Mouse (Mus musculus): ENCODE data around the gene Prr19. TPM values are rescaled to one million over a fixed set of nuclear protein-coding genes. Genes with fewer than 3 reads are reported as not detected.

Gene Prr19
- polyA plus RNA-seq, 1 experiment from 2014 or later: 1.4 TPM

DNA sequence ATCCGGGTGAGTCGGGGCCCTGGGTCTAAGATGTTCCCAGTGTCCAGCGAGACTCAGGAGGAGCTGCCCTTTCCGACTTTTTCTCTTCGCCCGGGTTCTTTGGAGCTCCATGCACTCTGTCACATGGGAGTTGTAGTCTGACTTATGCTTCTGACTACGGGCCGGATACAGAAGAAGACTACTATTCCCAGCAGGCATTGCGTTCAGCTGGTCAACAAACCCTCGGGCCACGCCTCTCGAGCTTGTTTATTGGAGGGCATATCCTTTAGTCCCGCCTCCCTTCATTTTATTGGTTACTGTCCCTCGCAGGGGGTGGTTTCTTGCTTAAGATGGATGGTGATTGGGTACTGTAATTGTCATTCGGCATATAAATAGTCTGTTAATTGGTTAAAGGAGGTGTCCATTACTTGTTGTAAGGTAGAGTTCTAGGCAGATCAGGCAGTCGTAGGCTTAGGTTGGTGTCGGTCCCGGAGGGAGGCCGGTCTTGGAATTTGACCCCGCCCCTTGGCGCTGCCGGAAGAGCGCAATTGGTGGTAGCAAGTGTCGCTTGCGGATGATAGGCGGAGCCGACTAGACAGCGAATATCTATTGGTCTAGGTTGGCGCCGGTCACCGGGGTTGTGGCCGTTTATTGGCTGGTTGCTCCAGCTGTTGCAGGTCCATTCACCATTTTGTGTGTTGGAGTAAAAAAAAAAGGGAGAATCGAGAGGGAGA is 33.3 kb upstream of the Prr19 start:
- Histone ChIP-seq H3K27me3 (ENCODE audit: control insufficient read depth, insufficient read depth, low read length) (no peaks in the 10 kb centered on the region), H3K9ac (ENCODE audit: low read length) (peak overlapping the region; percentile 74), H3K36me3 (ENCODE audit: control insufficient read depth, insufficient read depth, low read length) (peaks cover 12% of the 10 kb centered on the region), H3K4me2 (ENCODE audit: low read depth, severe bottlenecking) (peak overlapping the region; percentile 88), H3K4me1 (ENCODE audit: control insufficient read depth, insufficient read depth, low read length) (peaks cover 15% of the 10 kb centered on the region), H3K9me3 (ENCODE audit: control insufficient read depth, low read length) (no peaks in the 10 kb centered on the region), H3K27ac (replicated peaks; ENCODE audit: low read depth, low read length) (peak overlapping the region; percentile 79), H3K4me3 (ENCODE audit: low read depth, low read length) (peak overlapping the region; percentile 79)
- ATAC-seq (ENCODE audit: insufficient number of reproducible peaks, low FRiP score, low TSS enrichment, low read depth): peak; percentile 95
- under 1% methylated on average over 33 of the region's 33 CpGs for WGBS
- DNase-seq (ENCODE audit: low spot score): peak; percentile 97

DNA sequence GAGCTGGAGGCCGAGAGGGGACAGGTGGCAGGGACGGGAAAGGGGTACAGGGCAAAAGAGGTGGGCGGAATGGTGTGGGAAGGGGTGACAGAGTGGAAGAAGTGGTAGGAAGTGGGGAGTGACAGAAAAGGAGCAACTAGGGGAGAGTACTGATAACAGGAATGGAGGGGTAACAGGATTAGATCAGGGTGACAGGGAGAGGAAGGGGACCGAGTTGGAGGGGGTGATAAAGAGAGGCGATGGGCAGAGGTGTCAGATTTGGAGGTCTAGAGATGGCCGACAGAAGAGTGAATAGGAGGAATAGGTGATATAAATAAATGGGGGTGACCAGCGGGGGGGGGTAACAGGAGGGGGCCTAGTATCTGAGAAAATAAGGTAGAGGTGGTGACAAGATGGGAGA is 32.6 kb upstream of the Prr19 start:
- ATAC-seq (ENCODE audit: insufficient number of reproducible peaks, low FRiP score, low TSS enrichment, low read depth) (no peak), DNase-seq (ENCODE audit: low spot score) (no peak)
- 3% methylated on average over 7 of the region's 7 CpGs for WGBS
- peak overlapping the region; percentile 74 for H3K9ac ChIP-seq (ENCODE audit: low read length)
- no peaks in the 10 kb centered on the region for H3K27me3 ChIP-seq (ENCODE audit: control insufficient read depth, insufficient read depth, low read length)
- peaks cover 12% of the 10 kb centered on the region for H3K36me3 ChIP-seq (ENCODE audit: control insufficient read depth, insufficient read depth, low read length)
- H3K4me1 ChIP-seq (ENCODE audit: control insufficient read depth, insufficient read depth, low read length): peaks cover 15% of the 10 kb centered on the region
- H3K4me3 ChIP-seq (ENCODE audit: low read depth, low read length): peak overlapping the region; percentile 79
- no peak overlapping the region for H3K27ac ChIP-seq (replicated peaks; ENCODE audit: low read depth, low read length)
- H3K9me3 ChIP-seq (ENCODE audit: control insufficient read depth, low read length): no peaks in the 10 kb centered on the region
- H3K4me2 ChIP-seq (ENCODE audit: low read depth, severe bottlenecking): peak overlapping the region; percentile 88

- WGBS: 48% methylated on average over 4 of the region's 4 CpGs
- no peak overlapping the region for H3K27ac ChIP-seq (replicated peaks; ENCODE audit: low read depth, low read length)
- no peak for DNase-seq (ENCODE audit: low spot score)
Measured at GRCm38 (mm10) chr7:25269029-25269428, 32.2 kb upstream of the Prr19 start.

GRCm38 (mm10) chr7:25269545-25270271 is 31.5 kb upstream of the Prr19 start:
- 86% methylated on average over 8 of the region's 8 CpGs for WGBS
- Histone ChIP-seq H3K4me3 (ENCODE audit: low read depth, low read length) (no peak overlapping the region), H3K9ac (ENCODE audit: low read length) (no peak overlapping the region), H3K9me3 (ENCODE audit: control insufficient read depth, low read length) (no peaks in the 10 kb centered on the region), H3K27me3 (ENCODE audit: control insufficient read depth, insufficient read depth, low read length) (no peaks in the 10 kb centered on the region), H3K4me1 (ENCODE audit: control insufficient read depth, insufficient read depth, low read length) (peaks cover 12% of the 10 kb centered on the region), H3K4me2 (ENCODE audit: low read depth, severe bottlenecking) (peak overlapping the region; percentile 88; the same call in 1 of the 2 replicates), H3K36me3 (ENCODE audit: control insufficient read depth, insufficient read depth, low read length) (peaks cover 12% of the 10 kb centered on the region), H3K27ac (replicated peaks; ENCODE audit: low read depth, low read length) (no peak overlapping the region; the same call in 1 of the 2 replicates)
- DNase-seq (ENCODE audit: low spot score) (no peak), ATAC-seq (ENCODE audit: insufficient number of reproducible peaks, low FRiP score, low TSS enrichment, low read depth) (no peak)

More at GRCm38 (mm10) chr7:25269029-25269428, 32.2 kb upstream of the Prr19 start:
- peak overlapping the region; percentile 79 for H3K4me3 ChIP-seq (ENCODE audit: low read depth, low read length)
- no peak for ATAC-seq (ENCODE audit: insufficient number of reproducible peaks, low FRiP score, low TSS enrichment, low read depth)
- H3K4me1 ChIP-seq (ENCODE audit: control insufficient read depth, insufficient read depth, low read length): peaks cover 15% of the 10 kb centered on the region
- peak overlapping the region; percentile 88 for H3K4me2 ChIP-seq (ENCODE audit: low read depth, severe bottlenecking)
- H3K27me3 ChIP-seq (ENCODE audit: control insufficient read depth, insufficient read depth, low read length): no peaks in the 10 kb centered on the region
- no peaks in the 10 kb centered on the region for H3K9me3 ChIP-seq (ENCODE audit: control insufficient read depth, low read length)
- no peak overlapping the region; the same call in 1 of the 2 replicates for H3K9ac ChIP-seq (ENCODE audit: low read length)
- H3K36me3 ChIP-seq (ENCODE audit: control insufficient read depth, insufficient read depth, low read length): peaks cover 12% of the 10 kb centered on the region

GRCm38 (mm10) chr7:25270652-25271633 is 30.3 kb upstream of the Prr19 start:
- ATAC-seq (ENCODE audit: insufficient number of reproducible peaks, low FRiP score, low TSS enrichment, low read depth) (no peak), DNase-seq (ENCODE audit: low spot score) (no peak)
- Histone ChIP-seq H3K9me3 (ENCODE audit: control insufficient read depth, low read length) (no peaks in the 10 kb centered on the region), H3K4me1 (ENCODE audit: control insufficient read depth, insufficient read depth, low read length) (peaks cover 17% of the 10 kb centered on the region), H3K4me3 (ENCODE audit: low read depth, low read length) (no peak overlapping the region), H3K27me3 (ENCODE audit: control insufficient read depth, insufficient read depth, low read length) (no peaks in the 10 kb centered on the region), H3K36me3 (ENCODE audit: control insufficient read depth, insufficient read depth, low read length) (peaks cover 14% of the 10 kb centered on the region), H3K9ac (ENCODE audit: low read length) (0 out of 2 replicates have a peak overlapping the region, but pooled peaks have one; percentile 34), H3K4me2 (ENCODE audit: low read depth, severe bottlenecking) (no peak overlapping the region), H3K27ac (replicated peaks; ENCODE audit: low read depth, low read length) (no peak overlapping the region)
- 90% methylated on average over 35 of the region's 35 CpGs for WGBS

GRCm38 (mm10) chr7:25271651-25272444 is 29.4 kb upstream of the Prr19 start:
- Histone ChIP-seq H3K27me3 (ENCODE audit: control insufficient read depth, insufficient read depth, low read length) (no peaks in the 10 kb centered on the region), H3K27ac (replicated peaks; ENCODE audit: low read depth, low read length) (no peak overlapping the region; the same call in 1 of the 2 replicates), H3K4me2 (ENCODE audit: low read depth, severe bottlenecking) (no peak overlapping the region), H3K4me1 (ENCODE audit: control insufficient read depth, insufficient read depth, low read length) (peaks cover 18% of the 10 kb centered on the region), H3K9ac (ENCODE audit: low read length) (0 out of 2 replicates have a peak overlapping the region, but pooled peaks have one; percentile 9), H3K36me3 (ENCODE audit: control insufficient read depth, insufficient read depth, low read length) (peaks cover 14% of the 10 kb centered on the region), H3K4me3 (ENCODE audit: low read depth, low read length) (no peak overlapping the region), H3K9me3 (ENCODE audit: control insufficient read depth, low read length) (no peaks in the 10 kb centered on the region)
- WGBS: 85% methylated on average over 30 of the region's 30 CpGs
- ATAC-seq (ENCODE audit: insufficient number of reproducible peaks, low FRiP score, low TSS enrichment, low read depth): no peak
- no peak for DNase-seq (ENCODE audit: low spot score)

GRCm38 (mm10) chr7:25272445-25273258 is 28.6 kb upstream of the Prr19 start:
- H3K4me2 ChIP-seq (ENCODE audit: low read depth, severe bottlenecking): no peak overlapping the region
- H3K9ac ChIP-seq (ENCODE audit: low read length): no peak overlapping the region
- ATAC-seq (ENCODE audit: insufficient number of reproducible peaks, low FRiP score, low TSS enrichment, low read depth): no peak
- no peak for DNase-seq (ENCODE audit: low spot score)
- no peak overlapping the region for H3K27ac ChIP-seq (replicated peaks; ENCODE audit: low read depth, low read length)
- H3K36me3 ChIP-seq (ENCODE audit: control insufficient read depth, insufficient read depth, low read length): peaks cover 14% of the 10 kb centered on the region
- no peaks in the 10 kb centered on the region for H3K27me3 ChIP-seq (ENCODE audit: control insufficient read depth, insufficient read depth, low read length)
- H3K4me1 ChIP-seq (ENCODE audit: control insufficient read depth, insufficient read depth, low read length): peaks cover 19% of the 10 kb centered on the region
- H3K9me3 ChIP-seq (ENCODE audit: control insufficient read depth, low read length): no peaks in the 10 kb centered on the region
- WGBS: 86% methylated on average over 38 of the region's 38 CpGs
- H3K4me3 ChIP-seq (ENCODE audit: low read depth, low read length): no peak overlapping the region
